Mouse (Mus musculus): ENCODE results near the gene 4930453N24Rik. TPM values are rescaled to one million over a fixed set of nuclear protein-coding genes. Genes with fewer than 3 reads are reported as not detected.

4930453N24Rik gene
- polyA plus RNA-seq, 1 experiment from 2014 or later, result 20.4 TPM

- 69% methylated on average over 5 of the region's 5 CpGs for WGBS
- H3K27me3 ChIP-seq (ENCODE audit: insufficient read depth, low read length), result no peaks in the 10 kb centered on the region
Observed at GRCm38 (mm10) chr16:64737289-64737688, 33.7 kb downstream of the 4930453N24Rik start.

DNA sequence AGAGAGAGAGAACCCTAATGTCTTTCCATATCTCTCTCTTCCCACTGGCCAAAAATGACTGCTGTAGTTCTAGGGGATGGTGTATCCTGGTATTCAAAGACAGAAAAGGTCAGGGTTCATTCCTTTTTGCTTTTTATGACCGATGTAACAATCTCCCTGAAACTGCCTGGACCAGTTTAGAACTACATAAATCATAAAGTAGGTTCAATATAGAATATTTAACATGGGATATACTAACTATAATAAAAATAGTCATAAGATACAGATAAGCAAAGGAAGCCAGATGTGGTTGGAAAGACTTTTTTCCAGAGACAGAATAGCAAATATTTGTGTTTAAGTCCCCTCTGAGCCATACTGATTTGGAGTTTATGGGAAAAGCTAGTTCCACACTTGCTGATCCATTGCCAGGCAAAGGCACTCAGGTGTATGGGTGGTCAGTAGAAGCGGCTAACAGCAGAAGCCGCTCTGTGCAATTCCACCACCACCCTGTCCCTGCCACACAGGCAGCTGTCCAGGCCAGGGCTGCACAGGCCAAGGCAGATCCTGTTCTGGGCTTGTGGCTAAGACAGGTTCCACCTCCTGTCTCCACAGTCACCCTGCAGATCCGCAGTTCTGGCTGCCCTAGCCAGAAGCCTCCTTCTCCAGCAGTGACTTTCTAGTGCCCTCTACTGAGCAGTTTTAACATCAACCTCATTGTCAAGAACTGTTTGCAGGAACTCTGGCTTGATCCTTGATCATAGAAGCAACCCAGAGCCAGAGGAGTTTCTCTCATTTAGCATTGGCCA lies 47.5 kb downstream of the 4930453N24Rik start:
- Histone ChIP-seq H3K27me3 (ENCODE audit: insufficient read depth, low read length) (no peaks in the 10 kb centered on the region), H3K36me3 (ENCODE audit: insufficient read depth, low read length) (no peaks in the 10 kb centered on the region), H3K4me2 (replicated peaks; ENCODE audit: low read depth, low read length) (no peak overlapping the region), H3K9ac (replicated peaks; ENCODE audit: low read length) (no peak overlapping the region), H3K9me3 (ENCODE audit: low read length) (no peaks in the 10 kb centered on the region), H3K4me3 (ENCODE audit: low read length) (no peak overlapping the region), H3K4me1 (ENCODE audit: insufficient read depth, low read length) (peaks cover 9% of the 10 kb centered on the region; the same call in 1 of the 2 replicates), H3K27ac (ENCODE audit: low read length) (no peak overlapping the region)
- WGBS, result 32% methylated on average over 4 of the region's 4 CpGs
- ATAC-seq (ENCODE audit: low FRiP score, low TSS enrichment), result peak; percentile 95

More at GRCm38 (mm10) chr16:64737289-64737688, 33.7 kb downstream of the 4930453N24Rik start:
- Histone ChIP-seq H3K9me3 (ENCODE audit: low read length) (no peaks in the 10 kb centered on the region), H3K27ac (ENCODE audit: low read length) (no peak overlapping the region), H3K9ac (replicated peaks; ENCODE audit: low read length) (no peak overlapping the region), H3K4me1 (ENCODE audit: insufficient read depth, low read length) (no peaks in the 10 kb centered on the region), H3K4me2 (replicated peaks; ENCODE audit: low read depth, low read length) (no peak overlapping the region), H3K36me3 (ENCODE audit: insufficient read depth, low read length) (no peaks in the 10 kb centered on the region), H3K4me3 (ENCODE audit: low read length) (no peak overlapping the region)
- ATAC-seq (ENCODE audit: low FRiP score, low TSS enrichment), result no peak

GRCm38 (mm10) chr16:64721542-64721941 lies 49.4 kb downstream of the 4930453N24Rik start:
- Histone ChIP-seq H3K9me3 (ENCODE audit: low read length) (no peaks in the 10 kb centered on the region), H3K27me3 (ENCODE audit: insufficient read depth, low read length) (no peaks in the 10 kb centered on the region), H3K4me1 (ENCODE audit: insufficient read depth, low read length) (peaks cover 12% of the 10 kb centered on the region; the same call in 1 of the 2 replicates), H3K36me3 (ENCODE audit: insufficient read depth, low read length) (no peaks in the 10 kb centered on the region), H3K27ac (ENCODE audit: low read length) (no peak overlapping the region), H3K4me2 (replicated peaks; ENCODE audit: low read depth, low read length) (no peak overlapping the region), H3K9ac (replicated peaks; ENCODE audit: low read length) (no peak overlapping the region), H3K4me3 (ENCODE audit: low read length) (no peak overlapping the region)
- WGBS, result 83% methylated on average over 5 of the region's 5 CpGs
- ATAC-seq (ENCODE audit: low FRiP score, low TSS enrichment), result no peak

DNA sequence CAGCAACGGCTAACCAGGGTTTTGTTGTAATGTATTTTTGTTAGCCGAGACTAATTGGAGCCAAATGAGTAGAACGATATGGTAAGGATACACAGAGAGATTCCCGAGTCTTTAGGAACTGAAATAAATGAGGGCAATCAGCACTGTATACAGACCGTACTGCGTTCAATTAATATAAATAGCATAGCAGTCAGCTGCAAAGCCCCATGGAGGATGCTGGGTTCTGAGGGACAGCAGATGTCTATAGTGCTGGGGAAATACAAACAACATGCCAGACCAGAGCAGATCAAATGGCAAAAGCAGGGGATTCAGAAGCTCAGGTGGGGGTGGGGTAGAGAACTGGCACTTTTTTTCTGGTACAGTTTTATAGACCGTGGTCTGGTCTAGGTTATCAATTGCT lies 51.9 kb downstream of the 4930453N24Rik start:
- H3K9me3 ChIP-seq (ENCODE audit: low read length), result no peaks in the 10 kb centered on the region
- H3K27ac ChIP-seq (ENCODE audit: low read length), result no peak overlapping the region
- peaks cover 12% of the 10 kb centered on the region; the same call in 1 of the 2 replicates for H3K4me1 ChIP-seq (ENCODE audit: insufficient read depth, low read length)
- no peaks in the 10 kb centered on the region for H3K36me3 ChIP-seq (ENCODE audit: insufficient read depth, low read length)
- no peak overlapping the region for H3K4me3 ChIP-seq (ENCODE audit: low read length)
- 0 out of 2 replicates have a peak, but pooled peaks have one; percentile 42 for ATAC-seq (ENCODE audit: low FRiP score, low TSS enrichment)
- no peak overlapping the region for H3K9ac ChIP-seq (replicated peaks; ENCODE audit: low read length)
- H3K27me3 ChIP-seq (ENCODE audit: insufficient read depth, low read length), result no peaks in the 10 kb centered on the region
- H3K4me2 ChIP-seq (replicated peaks; ENCODE audit: low read depth, low read length), result no peak overlapping the region; the same call in 1 of the 2 replicates
- 31% methylated on average over 7 of the region's 7 CpGs for WGBS

DNA sequence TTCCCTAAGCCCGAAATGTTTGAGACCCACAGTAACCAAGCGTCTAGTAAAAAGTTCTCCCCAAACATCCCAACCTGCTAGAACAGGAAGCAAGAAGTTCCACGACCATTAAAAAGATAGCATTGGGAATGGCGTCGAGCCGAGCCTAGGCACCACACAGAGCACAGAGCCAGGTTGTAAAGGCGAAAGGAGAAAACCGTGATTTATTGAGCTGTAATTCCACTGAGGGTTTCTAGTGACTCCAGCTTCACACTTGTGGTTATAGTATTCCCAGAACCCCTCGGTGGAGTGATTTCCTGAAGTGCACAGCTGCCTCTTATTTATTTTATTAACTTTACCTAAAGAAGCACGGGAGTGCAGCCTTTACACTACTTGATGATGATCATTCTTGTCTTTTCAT lies 53.1 kb downstream of the 4930453N24Rik start:
- no peak overlapping the region for H3K9ac ChIP-seq (replicated peaks; ENCODE audit: low read length)
- peaks cover 10% of the 10 kb centered on the region; the same call in 1 of the 2 replicates for H3K4me1 ChIP-seq (ENCODE audit: insufficient read depth, low read length)
- ATAC-seq (ENCODE audit: low FRiP score, low TSS enrichment), result peak; percentile 39; the same call in 1 of the 2 replicates
- H3K4me3 ChIP-seq (ENCODE audit: low read length), result no peak overlapping the region
- 17% methylated on average over 10 of the region's 10 CpGs for WGBS
- no peak overlapping the region for H3K27ac ChIP-seq (ENCODE audit: low read length)
- no peak overlapping the region for H3K4me2 ChIP-seq (replicated peaks; ENCODE audit: low read depth, low read length)
- no peaks in the 10 kb centered on the region for H3K27me3 ChIP-seq (ENCODE audit: insufficient read depth, low read length)
- H3K36me3 ChIP-seq (ENCODE audit: insufficient read depth, low read length), result no peaks in the 10 kb centered on the region
- no peaks in the 10 kb centered on the region for H3K9me3 ChIP-seq (ENCODE audit: low read length)

DNA sequence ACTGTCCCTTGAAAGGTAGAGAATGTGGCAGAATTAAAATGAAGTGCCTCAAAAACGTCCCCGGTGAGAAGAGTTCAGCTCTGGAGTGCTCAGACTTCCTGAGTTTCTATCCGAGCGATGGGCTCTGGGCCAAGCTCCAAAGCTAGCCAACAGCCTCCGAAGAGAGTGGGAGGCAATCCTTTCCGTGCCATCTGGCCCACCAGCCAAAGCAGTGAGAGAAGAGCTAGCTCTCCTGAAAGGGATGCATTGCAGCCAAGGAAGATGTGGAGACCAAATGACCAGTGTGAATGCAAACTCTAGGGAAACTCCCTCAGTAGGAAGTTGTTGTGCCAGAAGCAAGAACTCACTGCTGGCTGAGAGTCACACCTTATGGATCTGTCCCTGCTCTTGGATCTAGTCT lies 59.1 kb downstream of the 4930453N24Rik start:
- H3K9me3 ChIP-seq (ENCODE audit: low read length), result no peaks in the 10 kb centered on the region
- H3K27ac ChIP-seq (ENCODE audit: low read length), result no peak overlapping the region
- no peak for ATAC-seq (ENCODE audit: low FRiP score, low TSS enrichment)
- H3K4me1 ChIP-seq (ENCODE audit: insufficient read depth, low read length), result no peaks in the 10 kb centered on the region
- H3K27me3 ChIP-seq (ENCODE audit: insufficient read depth, low read length), result no peaks in the 10 kb centered on the region
- H3K4me3 ChIP-seq (ENCODE audit: low read length), result no peak overlapping the region
- H3K36me3 ChIP-seq (ENCODE audit: insufficient read depth, low read length), result no peaks in the 10 kb centered on the region
- H3K9ac ChIP-seq (replicated peaks; ENCODE audit: low read length), result no peak overlapping the region
- no peak overlapping the region for H3K4me2 ChIP-seq (replicated peaks; ENCODE audit: low read depth, low read length)
- WGBS, result 60% methylated on average over 6 of the region's 6 CpGs

Other genes starting within 250 kb of the 4930453N24Rik start
- gene Csnka2ip, start 168.8 kb downstream of the 4930453N24Rik start, polyA plus RNA-seq (2015; fragmentation: Nextera tagmentation; extraction: Ambion mirVana), result not detected in 2 replicates
- 5.9 and 6.4 TPM in 2 replicates for gene Zfp654, start 80.5 kb upstream of the 4930453N24Rik start, polyA plus RNA-seq (2015; fragmentation: Nextera tagmentation; extraction: Ambion mirVana)
- 86.1 and 88.9 TPM in 2 replicates for gene Cggbp1, start 80.8 kb upstream of the 4930453N24Rik start, polyA plus RNA-seq (2015; fragmentation: Nextera tagmentation; extraction: Ambion mirVana)